Mouse (Mus musculus): ENCODE results near the gene Arap1. TPM values are rescaled to one million over a fixed set of nuclear protein-coding genes. Genes with fewer than 3 reads are reported as not detected.

The Arap1 gene
- polyA plus RNA-seq, 1 experiment from 2014 or later = 85.6 TPM

- Histone ChIP-seq H3K27ac (no peak overlapping the region), H3K4me1 (peaks cover 33% of the 10 kb centered on the region), H3K27me3 (no peaks in the 10 kb centered on the region), H3K4me3 (no peak overlapping the region), H3K9ac (no peak overlapping the region), H3K36me3 (no peaks in the 10 kb centered on the region), H3K4me2 (no peak overlapping the region), H3K9me3 (no peaks in the 10 kb centered on the region)
- 64% methylated on average over 8 of the region's 8 CpGs for WGBS
- no peak for ATAC-seq (ENCODE audit: insufficient number of reproducible peaks, low FRiP score, low TSS enrichment, low read depth)
These were observed 34.5 kb downstream of the Arap1 start for GRCm38 (mm10) chr7:101382378-101382777.

- 75% methylated on average over 3 of the region's 3 CpGs for WGBS
- Histone ChIP-seq H3K27me3 (no peaks in the 10 kb centered on the region), H3K9ac (no peak overlapping the region), H3K36me3 (0 out of 2 replicates have a peak, but pooled peaks cover 6% of the 10 kb centered on the region), H3K27ac (no peak overlapping the region), H3K4me1 (peaks cover 23% of the 10 kb centered on the region), H3K4me2 (no peak overlapping the region), H3K4me3 (no peak overlapping the region), H3K9me3 (no peaks in the 10 kb centered on the region)
- ATAC-seq (ENCODE audit: insufficient number of reproducible peaks, low FRiP score, low TSS enrichment, low read depth) = no peak
These were observed 35.9 kb downstream of the Arap1 start for GRCm38 (mm10) chr7:101383756-101384155.

GRCm38 (mm10) chr7:101384931-101385330 is 37.1 kb downstream of the Arap1 start:
- no peak overlapping the region for H3K4me2 ChIP-seq
- ATAC-seq (ENCODE audit: insufficient number of reproducible peaks, low FRiP score, low TSS enrichment, low read depth) = no peak

GRCm38 (mm10) chr7:101385331-101385733 is 37.5 kb downstream of the Arap1 start:
- Histone ChIP-seq H3K4me1 (peaks cover 17% of the 10 kb centered on the region), H3K4me2 (no peak overlapping the region), H3K4me3 (no peak overlapping the region), H3K27ac (no peak overlapping the region), H3K9me3 (no peaks in the 10 kb centered on the region), H3K9ac (no peak overlapping the region), H3K36me3 (peaks cover 12% of the 10 kb centered on the region; the same call in 1 of the 2 replicates), H3K27me3 (no peaks in the 10 kb centered on the region)
- no peak for ATAC-seq (ENCODE audit: insufficient number of reproducible peaks, low FRiP score, low TSS enrichment, low read depth)
- WGBS = 54% methylated on average over 6 of the region's 6 CpGs

More at GRCm38 (mm10) chr7:101384931-101385330, 37.1 kb downstream of the Arap1 start:
- Histone ChIP-seq H3K4me3 (no peak overlapping the region), H3K9me3 (no peaks in the 10 kb centered on the region), H3K27ac (no peak overlapping the region), H3K4me1 (peaks cover 17% of the 10 kb centered on the region), H3K27me3 (no peaks in the 10 kb centered on the region), H3K9ac (no peak overlapping the region), H3K36me3 (peaks cover 10% of the 10 kb centered on the region; the same call in 1 of the 2 replicates)
- 62% methylated on average over 10 of the region's 10 CpGs for WGBS

GRCm38 (mm10) chr7:101385866-101386452 is 38.1 kb downstream of the Arap1 start:
- Histone ChIP-seq H3K9me3 (no peaks in the 10 kb centered on the region), H3K4me1 (peaks cover 17% of the 10 kb centered on the region), H3K27me3 (no peaks in the 10 kb centered on the region), H3K36me3 (peaks cover 12% of the 10 kb centered on the region; the same call in 1 of the 2 replicates), H3K9ac (no peak overlapping the region), H3K4me2 (no peak overlapping the region), H3K27ac (no peak overlapping the region), H3K4me3 (no peak overlapping the region)
- ATAC-seq (ENCODE audit: insufficient number of reproducible peaks, low FRiP score, low TSS enrichment, low read depth) = no peak
- 60% methylated on average over 8 of the region's 10 CpGs for WGBS

- Histone ChIP-seq H3K4me3 (no peak overlapping the region), H3K36me3 (peaks cover 12% of the 10 kb centered on the region; the same call in 1 of the 2 replicates), H3K9ac (no peak overlapping the region), H3K9me3 (no peaks in the 10 kb centered on the region), H3K27me3 (no peaks in the 10 kb centered on the region), H3K4me2 (no peak overlapping the region), H3K4me1 (peaks cover 46% of the 10 kb centered on the region), H3K27ac (no peak overlapping the region)
- WGBS = 83% methylated on average over 6 of the region's 6 CpGs
- no peak for ATAC-seq (ENCODE audit: insufficient number of reproducible peaks, low FRiP score, low TSS enrichment, low read depth)
These were observed 41.4 kb downstream of the Arap1 start for GRCm38 (mm10) chr7:101389256-101389655.

GRCm38 (mm10) chr7:101391909-101392479 is 44.1 kb downstream of the Arap1 start:
- 49% methylated on average over 4 of the region's 4 CpGs for WGBS
- no peak for ATAC-seq (ENCODE audit: insufficient number of reproducible peaks, low FRiP score, low TSS enrichment, low read depth)

GRCm38 (mm10) chr7:101393015-101393414 is 45.1 kb downstream of the Arap1 start:
- H3K9me3 ChIP-seq = no peaks in the 10 kb centered on the region
- peak overlapping the region; percentile 96 for H3K27ac ChIP-seq
- H3K36me3 ChIP-seq = peaks cover 24% of the 10 kb centered on the region
- H3K27me3 ChIP-seq = no peaks in the 10 kb centered on the region
- H3K4me3 ChIP-seq = no peak overlapping the region
- ATAC-seq (ENCODE audit: insufficient number of reproducible peaks, low FRiP score, low TSS enrichment, low read depth) = no peak
- H3K4me1 ChIP-seq = peaks cover 46% of the 10 kb centered on the region
- WGBS = 36% methylated on average over 4 of the region's 4 CpGs
- peak overlapping the region; percentile 44; the same call in 1 of the 2 replicates for H3K4me2 ChIP-seq
- H3K9ac ChIP-seq = no peak overlapping the region; the same call in 1 of the 2 replicates

More at GRCm38 (mm10) chr7:101391909-101392479, 44.1 kb downstream of the Arap1 start:
- no peak overlapping the region for H3K4me3 ChIP-seq
- H3K4me2 ChIP-seq = no peak overlapping the region
- H3K9me3 ChIP-seq = no peaks in the 10 kb centered on the region
- no peak overlapping the region for H3K9ac ChIP-seq
- peaks cover 18% of the 10 kb centered on the region for H3K36me3 ChIP-seq
- H3K4me1 ChIP-seq = peaks cover 46% of the 10 kb centered on the region
- H3K27me3 ChIP-seq = no peaks in the 10 kb centered on the region
- H3K27ac ChIP-seq = peak overlapping the region; percentile 96

GRCm38 (mm10) chr7:101393694-101394504 is 46.0 kb downstream of the Arap1 start:
- WGBS = 22% methylated on average over 8 of the region's 8 CpGs
- Histone ChIP-seq H3K4me3 (peak overlapping the region; percentile 44), H3K4me1 (peaks cover 46% of the 10 kb centered on the region), H3K27ac (peak overlapping the region; percentile 96), H3K27me3 (no peaks in the 10 kb centered on the region), H3K36me3 (peaks cover 31% of the 10 kb centered on the region), H3K4me2 (peak overlapping the region; percentile 44), H3K9ac (peak overlapping the region; percentile 51), H3K9me3 (no peaks in the 10 kb centered on the region)
- ATAC-seq (ENCODE audit: insufficient number of reproducible peaks, low FRiP score, low TSS enrichment, low read depth) = peak; percentile 90

GRCm38 (mm10) chr7:101394569-101394968 is 46.7 kb downstream of the Arap1 start:
- peak overlapping the region; percentile 44 for H3K4me3 ChIP-seq
- H3K36me3 ChIP-seq = peaks cover 36% of the 10 kb centered on the region
- H3K9ac ChIP-seq = peak overlapping the region; percentile 51
- no peak for ATAC-seq (ENCODE audit: insufficient number of reproducible peaks, low FRiP score, low TSS enrichment, low read depth)
- no peaks in the 10 kb centered on the region for H3K27me3 ChIP-seq
- H3K27ac ChIP-seq = peak overlapping the region; percentile 96
- peaks cover 46% of the 10 kb centered on the region for H3K4me1 ChIP-seq
- no peaks in the 10 kb centered on the region for H3K9me3 ChIP-seq
- peak overlapping the region; percentile 44 for H3K4me2 ChIP-seq
- 45% methylated on average over 3 of the region's 3 CpGs for WGBS

- H3K4me2 ChIP-seq = peak overlapping the region; percentile 44
- no peak for ATAC-seq (ENCODE audit: insufficient number of reproducible peaks, low FRiP score, low TSS enrichment, low read depth)
- peaks cover 39% of the 10 kb centered on the region for H3K36me3 ChIP-seq
- no peaks in the 10 kb centered on the region for H3K9me3 ChIP-seq
- peak overlapping the region; percentile 96 for H3K27ac ChIP-seq
- no peaks in the 10 kb centered on the region for H3K27me3 ChIP-seq
- peak overlapping the region; percentile 44 for H3K4me3 ChIP-seq
- H3K9ac ChIP-seq = no peak overlapping the region
- WGBS = 49% methylated on average over 2 of the region's 2 CpGs
- H3K4me1 ChIP-seq = peaks cover 46% of the 10 kb centered on the region
These were observed 47.6 kb downstream of the Arap1 start for GRCm38 (mm10) chr7:101395471-101395870.

GRCm38 (mm10) chr7:101397175-101397574 is 49.3 kb downstream of the Arap1 start:
- Histone ChIP-seq H3K27me3 (no peaks in the 10 kb centered on the region), H3K27ac (no peak overlapping the region)
- WGBS = 81% methylated on average over 4 of the region's 4 CpGs

More at GRCm38 (mm10) chr7:101397175-101397574, 49.3 kb downstream of the Arap1 start:
- Histone ChIP-seq H3K4me2 (no peak overlapping the region), H3K4me1 (peaks cover 38% of the 10 kb centered on the region), H3K36me3 (peaks cover 56% of the 10 kb centered on the region), H3K4me3 (no peak overlapping the region), H3K9ac (no peak overlapping the region), H3K9me3 (no peaks in the 10 kb centered on the region)
- no peak for ATAC-seq (ENCODE audit: insufficient number of reproducible peaks, low FRiP score, low TSS enrichment, low read depth)

Data from limb, embryonic 15.5 days (tissue).